Mouse (Mus musculus) ES-Bruce4 (cell line): ENCODE data around the gene Usp49. TPM values are rescaled to one million over a fixed set of nuclear protein-coding genes. Genes with fewer than 3 reads are reported as not detected.
A peak's percentile ranks its signal among the peaks of the same experiment; 100 is the strongest.

Source experiments
- H3K27ac ChIP-seq: 2 replicates; pipeline ENCODE4 v1.5.1; 2012; ENCODE audit warnings: low read length, inconsistent platforms; ENCODE audit not compliant: insufficient read depth
- H3K27me3 ChIP-seq: 2 replicates; pipeline ENCODE4 v1.6.1; 2012; ENCODE audit warnings: mild to moderate bottlenecking, low read length, inconsistent platforms; ENCODE audit not compliant: control insufficient read depth, poor library complexity, insufficient read depth, severe bottlenecking
- H3K36me3 ChIP-seq: 2 replicates; pipeline ENCODE4 v1.6.1; 2012; ENCODE audit warnings: inconsistent platforms, mild to moderate bottlenecking, low read length, moderate library complexity; ENCODE audit not compliant: control insufficient read depth, poor library complexity, insufficient read depth, severe bottlenecking
- H3K4me1 ChIP-seq: one replicate; pipeline ENCODE4 v1.8.1; 2011; ENCODE audit warnings: low read length; ENCODE audit not compliant: control insufficient read depth, insufficient read depth
- H3K4me3 ChIP-seq: 2 replicates; pipeline ENCODE4 v1.5.1; 2011; ENCODE audit warnings: low read depth, mild to moderate bottlenecking, low read length
- H3K9ac ChIP-seq: 2 replicates; pipeline ENCODE4 v1.6.1; 2012; ENCODE audit warnings: low read depth, mild to moderate bottlenecking, inconsistent platforms; ENCODE audit not compliant: poor library complexity, severe bottlenecking
- H3K9me3 ChIP-seq: replicated peaks from 2 replicates; pipeline ENCODE4 v1.6.1; 2012; ENCODE audit warnings: mild to moderate bottlenecking, low read length, inconsistent platforms; ENCODE audit not compliant: control insufficient read depth, poor library complexity, insufficient read depth, severe bottlenecking
- CTCF ChIP-seq: IDR thresholded peaks from one replicate; pipeline ENCODE4 v1.8.1; 2011; ENCODE audit warnings: low read depth, low read length
- EP300 ChIP-seq: IDR thresholded peaks from 2 replicates; pipeline ENCODE4 v1.6.1; 2011; ENCODE audit warnings: low read depth, low read length; ENCODE audit not compliant: insufficient read depth
- POLR2A ChIP-seq: IDR thresholded peaks from one replicate; pipeline ENCODE4 v1.8.1; 2011; ENCODE audit warnings: low read length; ENCODE audit not compliant: insufficient read depth
- polyA plus RNA-seq: library from polyadenylated mRNA; stranded (reverse); fragments of >200 nt; gene quantifications from 2 replicates; pipeline ENCODE4 v1.2.4, GENCODE M21; 2011; ENCODE audit warnings: low read depth; ENCODE audit not compliant: missing spikeins, insufficient read depth, insufficient read length

The Usp49 gene
- polyA plus RNA-seq, 1 experiment, result 16.8 TPM

DNA sequence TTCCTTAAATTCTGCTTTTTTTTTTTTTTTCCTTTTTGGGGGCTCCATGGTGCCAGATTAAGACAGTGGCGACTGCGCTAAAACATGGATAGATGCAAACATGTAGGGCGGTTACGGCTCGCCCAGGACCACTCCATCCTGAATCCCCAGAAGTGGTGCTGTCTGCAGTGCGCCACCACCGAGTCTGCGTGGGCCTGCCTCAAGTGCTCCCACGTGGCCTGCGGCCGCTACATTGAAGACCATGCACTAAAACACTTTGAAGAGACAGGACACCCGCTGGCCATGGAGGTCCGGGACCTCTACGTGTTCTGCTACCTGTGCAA, 41.5 kb downstream of the Usp49 start:
- Histone ChIP-seq H3K4me3 (peak overlapping the region; percentile 70), H3K9me3 (no peaks in the 10 kb centered on the region), H3K36me3 (no peaks in the 10 kb centered on the region), H3K9ac (peak overlapping the region; percentile 32), H3K27me3 (no peaks in the 10 kb centered on the region), H3K4me1 (peaks cover 4% of the 10 kb centered on the region), H3K27ac (no peak overlapping the region)
- TF ChIP-seq EP300 (no peak), CTCF (no peak), POLR2A (no peak)

DNA sequence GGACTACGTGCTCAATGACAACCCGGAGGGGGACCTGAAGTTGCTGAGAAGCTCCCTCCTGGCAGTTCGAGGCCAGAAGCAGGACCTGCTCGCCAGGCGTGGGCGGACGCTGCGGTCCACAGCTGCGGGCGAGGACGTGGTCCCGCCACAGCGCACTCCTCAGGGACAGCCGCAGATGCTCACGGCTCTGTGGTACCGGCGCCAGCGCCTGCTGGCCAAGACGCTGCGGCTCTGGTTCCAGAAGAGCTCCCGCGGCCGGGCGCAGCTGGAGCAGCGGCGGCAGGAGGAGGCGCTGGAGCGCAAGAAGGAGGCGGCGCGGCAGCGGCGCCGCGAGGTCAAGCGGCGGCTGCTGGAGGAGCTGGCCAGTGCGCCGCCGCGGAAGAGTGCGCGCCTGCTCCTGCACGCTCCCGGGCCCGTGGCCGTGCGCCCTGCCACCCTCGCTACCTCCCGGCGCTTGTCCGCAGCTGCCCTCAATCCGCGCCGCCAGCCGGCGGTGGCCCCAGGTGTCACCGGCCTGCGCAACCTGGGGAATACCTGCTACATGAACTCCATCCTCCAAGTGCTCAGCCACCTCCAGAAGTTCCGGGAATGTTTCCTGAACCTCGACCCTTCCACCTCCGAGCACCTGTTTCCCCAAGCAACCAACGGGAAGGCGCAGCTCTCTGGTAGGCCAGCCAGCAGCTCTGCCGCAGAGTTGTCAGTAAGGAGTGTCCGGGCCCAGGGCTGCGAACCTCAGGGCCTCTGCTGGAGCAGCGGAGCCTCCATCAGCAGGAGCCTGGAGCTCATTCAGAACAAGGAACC, 42.0 kb downstream of the Usp49 start:
- no peak overlapping the region for H3K27ac ChIP-seq

GRCm38 (mm10) chr17:47676581-47676980, 46.1 kb downstream of the Usp49 start:
- no peaks in the 10 kb centered on the region for H3K36me3 ChIP-seq
- no peak overlapping the region for H3K4me3 ChIP-seq
- no peaks in the 10 kb centered on the region for H3K9me3 ChIP-seq
- peak; percentile 54 for TF ChIP-seq CTCF
- no peak for TF ChIP-seq POLR2A
- H3K27me3 ChIP-seq, result no peaks in the 10 kb centered on the region
- peaks cover 2% of the 10 kb centered on the region for H3K4me1 ChIP-seq
- H3K27ac ChIP-seq, result no peak overlapping the region
- no peak overlapping the region for H3K9ac ChIP-seq

More for the DNA sequence above, 42.0 kb downstream of the Usp49 start:
- Histone ChIP-seq H3K4me1 (peaks cover 4% of the 10 kb centered on the region), H3K4me3 (peak overlapping the region; percentile 70), H3K36me3 (no peaks in the 10 kb centered on the region), H3K9me3 (no peaks in the 10 kb centered on the region), H3K9ac (peak overlapping the region; percentile 32), H3K27me3 (no peaks in the 10 kb centered on the region)
- TF ChIP-seq EP300 (no peak), POLR2A (no peak), CTCF (no peak)

DNA sequence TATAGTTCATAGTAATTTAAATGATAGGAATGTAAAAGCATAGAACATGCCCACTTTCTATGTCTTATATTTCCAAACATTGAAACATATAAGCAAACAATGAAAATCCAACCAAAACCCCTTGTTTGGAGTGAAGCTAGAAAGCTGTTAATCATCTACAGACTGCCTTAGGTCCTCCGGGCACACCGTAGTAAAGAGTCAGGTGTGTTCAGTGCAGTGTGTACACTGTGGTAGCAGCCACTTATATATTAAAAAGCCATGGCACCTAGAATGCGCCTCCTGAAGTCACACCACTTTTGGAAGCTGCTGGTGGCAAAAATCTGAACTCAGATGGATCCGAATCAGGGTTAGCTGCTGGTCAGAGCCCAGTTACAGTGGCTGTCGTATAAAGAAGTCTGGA, 47.7 kb downstream of the Usp49 start:
- no peak for TF ChIP-seq CTCF
- no peak for TF ChIP-seq POLR2A
- Histone ChIP-seq H3K9ac (no peak overlapping the region), H3K4me3 (no peak overlapping the region), H3K27ac (no peak overlapping the region), H3K4me1 (peaks cover 2% of the 10 kb centered on the region), H3K36me3 (no peaks in the 10 kb centered on the region), H3K27me3 (no peaks in the 10 kb centered on the region), H3K9me3 (no peaks in the 10 kb centered on the region)

- H3K36me3 ChIP-seq, result no peaks in the 10 kb centered on the region
- no peaks in the 10 kb centered on the region for H3K27me3 ChIP-seq
- no peak overlapping the region for H3K9ac ChIP-seq
- TF ChIP-seq CTCF (no peak), POLR2A (no peak), EP300 (no peak)
- no peak overlapping the region for H3K27ac ChIP-seq
- peaks cover 2% of the 10 kb centered on the region for H3K4me1 ChIP-seq
- H3K4me3 ChIP-seq, result no peak overlapping the region
- H3K9me3 ChIP-seq, result no peaks in the 10 kb centered on the region
Measured at GRCm38 (mm10) chr17:47678702-47679101, 48.2 kb downstream of the Usp49 start.

DNA sequence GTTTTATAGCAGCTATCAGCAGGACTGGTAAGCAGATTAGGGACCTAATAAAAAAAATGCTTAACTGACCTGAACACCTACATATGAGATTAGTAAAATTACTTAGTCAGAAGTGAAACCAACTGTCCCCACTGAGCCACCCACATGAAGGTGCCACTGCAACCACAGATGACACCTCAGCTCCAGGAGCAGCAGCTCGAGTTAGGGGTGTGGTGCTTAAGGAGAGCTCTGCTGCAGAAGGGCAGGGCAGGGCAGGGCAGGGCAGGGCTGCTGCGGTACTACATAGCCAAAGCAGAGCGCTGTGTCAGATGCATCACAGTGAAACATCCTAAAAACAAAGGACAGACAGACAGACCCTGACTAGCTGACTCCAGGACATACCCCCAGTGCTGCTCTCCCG, 52.3 kb downstream of the Usp49 start:
- no peak for TF ChIP-seq CTCF
- no peak for TF ChIP-seq EP300
- no peak for TF ChIP-seq POLR2A
- Histone ChIP-seq H3K4me3 (no peak overlapping the region), H3K36me3 (no peaks in the 10 kb centered on the region; the same call in 1 of the 2 replicates), H3K9me3 (no peaks in the 10 kb centered on the region), H3K9ac (no peak overlapping the region), H3K27me3 (no peaks in the 10 kb centered on the region), H3K27ac (no peak overlapping the region), H3K4me1 (peaks cover 1% of the 10 kb centered on the region)
